Mouse (Mus musculus) erythroblast, embryonic 14.5 days (primary cell): ENCODE results near the gene Ugcg. TPM values are rescaled to one million over a fixed set of nuclear protein-coding genes. Genes with fewer than 3 reads are reported as not detected.

Experiments
- H3K27me3 ChIP-seq: 2 replicates; pipeline ENCODE4 v1.6.1; 2012; ENCODE audit warnings: inconsistent platforms; ENCODE audit not compliant: control insufficient read depth
- H3K36me3 ChIP-seq: 2 replicates; pipeline ENCODE4 v1.6.1; 2012; ENCODE audit warnings: mild to moderate bottlenecking, inconsistent platforms; ENCODE audit not compliant: control insufficient read depth
- H3K4me1 ChIP-seq: 2 replicates; pipeline ENCODE4 v1.6.1; 2012; ENCODE audit warnings: inconsistent platforms; ENCODE audit not compliant: control insufficient read depth
- H3K4me3 ChIP-seq: replicated peaks from 2 replicates; pipeline ENCODE3; 2012; ENCODE audit warnings: moderate library complexity, mild to moderate bottlenecking, inconsistent platforms
- H3K9me3 ChIP-seq: 2 replicates; pipeline ENCODE4 v1.6.1; 2012; ENCODE audit warnings: low read length, inconsistent platforms, mixed read lengths; ENCODE audit not compliant: control insufficient read depth
- GATA1 ChIP-seq: IDR thresholded peaks from 2 replicates; pipeline ENCODE4 v1.6.1; 2012; ENCODE audit warnings: low read length, inconsistent platforms, mixed read lengths
- TAL1 ChIP-seq: IDR thresholded peaks from 3 replicates; pipeline ENCODE4 v1.6.1; 2012; ENCODE audit warnings: low read length, inconsistent platforms, mixed read lengths
- polyA plus RNA-seq: library from polyadenylated mRNA; stranded (reverse); fragments of >175 nt; gene quantifications from 2 replicates; pipeline ENCODE4 v1.2.3, GENCODE M21; 2012

The Ugcg gene
- polyA plus RNA-seq, 1 experiment = 0.57 TPM

GRCm38 (mm10) chr4:59217101-59217500, 28.0 kb downstream of the Ugcg start:
- Histone ChIP-seq H3K9me3 (no peaks in the 10 kb centered on the region), H3K36me3 (peaks cover 82% of the 10 kb centered on the region), H3K27me3 (no peaks in the 10 kb centered on the region), H3K4me3 (no peak overlapping the region), H3K4me1 (peaks cover 31% of the 10 kb centered on the region)
- no peak for TF ChIP-seq GATA1
- TF ChIP-seq TAL1 = no peak

- no peaks in the 10 kb centered on the region for H3K9me3 ChIP-seq
- no peak for TF ChIP-seq TAL1
- no peaks in the 10 kb centered on the region for H3K27me3 ChIP-seq
- peaks cover 79% of the 10 kb centered on the region for H3K36me3 ChIP-seq
- peaks cover 30% of the 10 kb centered on the region for H3K4me1 ChIP-seq
- H3K4me3 ChIP-seq = no peak overlapping the region
Observed at GRCm38 (mm10) chr4:59218154-59218553, 29.1 kb downstream of the Ugcg start.

- peaks cover 16% of the 10 kb centered on the region for H3K4me1 ChIP-seq
- no peak overlapping the region for H3K4me3 ChIP-seq
- peaks cover 73% of the 10 kb centered on the region for H3K36me3 ChIP-seq
- no peak for TF ChIP-seq GATA1
- no peak for TF ChIP-seq TAL1
- H3K9me3 ChIP-seq = no peaks in the 10 kb centered on the region
- no peaks in the 10 kb centered on the region for H3K27me3 ChIP-seq
Observed at GRCm38 (mm10) chr4:59222226-59222625, 33.2 kb downstream of the Ugcg start.

- Histone ChIP-seq H3K27me3 (no peaks in the 10 kb centered on the region), H3K9me3 (no peaks in the 10 kb centered on the region), H3K4me1 (peaks cover 16% of the 10 kb centered on the region), H3K4me3 (no peak overlapping the region), H3K36me3 (peaks cover 66% of the 10 kb centered on the region)
- TF ChIP-seq TAL1 = no peak
- no peak for TF ChIP-seq GATA1
Observed at GRCm38 (mm10) chr4:59223055-59223615, 34.1 kb downstream of the Ugcg start.

GRCm38 (mm10) chr4:59224889-59225288, 35.8 kb downstream of the Ugcg start:
- H3K27me3 ChIP-seq = no peaks in the 10 kb centered on the region
- H3K9me3 ChIP-seq = no peaks in the 10 kb centered on the region
- H3K4me1 ChIP-seq = peaks cover 16% of the 10 kb centered on the region
- H3K36me3 ChIP-seq = peaks cover 52% of the 10 kb centered on the region
- TF ChIP-seq TAL1 (no peak), GATA1 (no peak)
- no peak overlapping the region for H3K4me3 ChIP-seq

GRCm38 (mm10) chr4:59227047-59227446, 38.0 kb downstream of the Ugcg start:
- peaks cover 20% of the 10 kb centered on the region for H3K4me1 ChIP-seq
- TF ChIP-seq TAL1 (no peak), GATA1 (no peak)

GRCm38 (mm10) chr4:59228951-59229350, 39.9 kb downstream of the Ugcg start:
- Histone ChIP-seq H3K4me1 (peaks cover 14% of the 10 kb centered on the region), H3K9me3 (no peaks in the 10 kb centered on the region), H3K4me3 (no peak overlapping the region), H3K36me3 (peaks cover 17% of the 10 kb centered on the region), H3K27me3 (no peaks in the 10 kb centered on the region)
- TF ChIP-seq GATA1 (no peak), TAL1 (no peak)

More at GRCm38 (mm10) chr4:59227047-59227446, 38.0 kb downstream of the Ugcg start:
- Histone ChIP-seq H3K27me3 (no peaks in the 10 kb centered on the region), H3K36me3 (peaks cover 33% of the 10 kb centered on the region), H3K4me3 (no peak overlapping the region), H3K9me3 (no peaks in the 10 kb centered on the region)

- H3K4me1 ChIP-seq = peaks cover 27% of the 10 kb centered on the region
- TF ChIP-seq GATA1 = no peak
- no peak for TF ChIP-seq TAL1
- H3K9me3 ChIP-seq = no peaks in the 10 kb centered on the region
- no peaks in the 10 kb centered on the region for H3K27me3 ChIP-seq
- H3K36me3 ChIP-seq = peaks cover 4% of the 10 kb centered on the region
- H3K4me3 ChIP-seq = no peak overlapping the region
Observed at GRCm38 (mm10) chr4:59231266-59232055, 42.4 kb downstream of the Ugcg start.

- no peaks in the 10 kb centered on the region for H3K9me3 ChIP-seq
- H3K4me1 ChIP-seq = peaks cover 38% of the 10 kb centered on the region
- H3K36me3 ChIP-seq = no peaks in the 10 kb centered on the region
- H3K27me3 ChIP-seq = no peaks in the 10 kb centered on the region
- peak overlapping the region; percentile 37 for H3K4me3 ChIP-seq
- TF ChIP-seq GATA1 (no peak), TAL1 (no peak)
Observed at GRCm38 (mm10) chr4:59234014-59234413, 45.0 kb downstream of the Ugcg start.
